Mouse (Mus musculus): Measurements from ENCODE around the gene Hist1h2ba. TPM values are rescaled to one million over a fixed set of nuclear protein-coding genes. Genes with fewer than 3 reads are reported as not detected.

Gene Hist1h2ba
- total RNA-seq (2017) = not detected in 2 replicates

DNA sequence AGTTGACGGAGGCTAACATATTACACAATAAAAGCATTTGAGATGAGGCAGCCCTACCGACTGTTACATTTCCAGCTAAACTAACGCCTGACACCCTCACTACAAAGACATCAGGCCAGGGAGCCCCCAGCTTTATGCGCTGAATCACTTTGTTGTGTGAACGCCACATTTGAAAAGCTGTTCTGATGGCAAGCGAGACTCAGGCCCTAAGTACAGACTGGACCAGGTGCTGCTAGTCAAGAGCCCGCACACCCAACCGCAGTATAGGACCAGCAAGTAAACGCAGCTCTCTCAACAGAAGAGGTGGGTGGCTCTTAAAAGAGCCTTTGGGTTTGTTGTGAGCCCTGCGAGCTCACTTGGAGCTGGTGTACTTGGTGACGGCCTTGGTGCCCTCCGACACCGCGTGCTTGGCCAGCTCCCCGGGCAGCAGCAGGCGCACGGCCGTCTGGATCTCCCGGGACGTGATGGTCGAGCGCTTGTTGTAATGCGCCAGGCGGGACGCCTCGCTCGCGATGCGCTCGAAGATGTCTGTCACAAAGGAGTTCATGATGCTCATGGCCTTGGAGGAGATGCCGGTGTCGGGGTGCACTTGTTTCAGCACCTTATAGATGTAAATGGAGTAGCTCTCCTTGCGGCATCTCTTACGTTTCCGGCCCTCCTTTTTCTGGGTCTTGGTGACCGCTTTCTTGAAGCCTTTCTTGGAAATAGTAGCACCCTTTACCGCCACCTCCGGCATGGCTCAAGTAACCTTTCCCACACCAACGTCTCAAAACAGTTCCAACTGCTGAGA lies at the start of gene Hist1h2ba:
Gene Hist1h2ba (minus strand): TSS at position 736 of the 790 bp plus-strand sequence.
- no peak for ATAC-seq (ENCODE audit: extremely low read depth, insufficient number of reproducible peaks, low FRiP score, poor library complexity, severe bottlenecking)

DNA sequence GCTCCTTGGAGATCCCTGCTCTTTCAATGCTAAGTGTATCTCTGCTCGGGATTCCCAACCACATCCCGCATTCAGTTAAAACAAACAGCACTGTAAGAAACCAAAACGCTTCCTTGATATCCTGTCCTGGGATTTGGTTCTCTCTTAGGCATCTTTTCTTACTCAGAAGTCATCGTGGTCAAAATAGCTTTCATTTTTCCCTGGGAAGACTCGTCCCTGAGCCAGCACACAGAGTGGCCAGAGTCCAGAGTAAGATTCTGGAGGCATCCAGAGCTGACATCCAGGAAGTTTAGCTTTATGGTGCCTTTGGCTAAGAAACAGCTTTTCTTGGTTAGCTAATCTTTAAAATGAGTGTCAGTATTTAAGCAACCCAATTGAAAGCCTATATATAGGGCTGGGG lies 38.3 kb upstream of the Hist1h2ba start:
- no peak for ATAC-seq (ENCODE audit: extremely low read depth, insufficient number of reproducible peaks, low FRiP score, poor library complexity, severe bottlenecking)

DNA sequence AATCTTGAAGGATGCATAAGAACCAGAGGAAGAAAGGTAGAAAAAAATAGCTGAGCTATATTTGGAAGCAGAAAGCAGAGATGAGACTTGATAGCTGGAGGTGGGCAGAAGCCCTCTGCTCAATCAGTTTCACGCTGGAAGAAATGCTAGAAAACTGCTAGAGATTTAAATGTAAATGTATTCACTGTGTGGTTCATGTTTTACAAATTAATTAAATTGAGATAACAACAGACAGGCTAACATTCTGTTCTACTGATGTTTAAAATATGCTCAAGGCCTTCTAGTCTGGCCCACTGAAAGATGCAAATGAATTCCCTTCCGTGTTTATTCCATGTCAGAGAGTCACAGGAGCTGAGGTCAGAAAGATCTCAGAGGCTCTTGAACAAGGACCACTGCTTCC lies 37.9 kb upstream of the Hist1h2ba start:
- no peak for ATAC-seq (ENCODE audit: extremely low read depth, insufficient number of reproducible peaks, low FRiP score, poor library complexity, severe bottlenecking)

DNA sequence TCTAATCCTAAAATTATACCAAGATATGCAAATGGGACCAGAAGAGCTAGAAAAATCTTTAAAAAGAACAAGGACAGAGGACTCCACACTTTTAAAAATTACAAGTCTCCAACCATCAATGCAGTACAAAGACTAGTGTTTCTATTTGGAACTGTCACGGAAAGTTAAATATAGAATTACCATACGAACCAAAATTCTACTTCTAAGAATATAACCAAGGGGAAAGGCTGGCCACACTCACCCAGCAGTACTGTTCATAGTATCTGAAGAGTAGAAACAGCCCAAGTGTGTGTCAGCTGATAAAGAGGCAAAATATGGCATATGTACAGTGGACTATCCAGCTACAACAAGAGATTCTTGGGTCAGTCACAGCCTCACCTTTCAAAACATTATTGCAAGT lies 31.0 kb upstream of the Hist1h2ba start:
- ATAC-seq (ENCODE audit: extremely low read depth, insufficient number of reproducible peaks, low FRiP score, poor library complexity, severe bottlenecking) = no peak

DNA sequence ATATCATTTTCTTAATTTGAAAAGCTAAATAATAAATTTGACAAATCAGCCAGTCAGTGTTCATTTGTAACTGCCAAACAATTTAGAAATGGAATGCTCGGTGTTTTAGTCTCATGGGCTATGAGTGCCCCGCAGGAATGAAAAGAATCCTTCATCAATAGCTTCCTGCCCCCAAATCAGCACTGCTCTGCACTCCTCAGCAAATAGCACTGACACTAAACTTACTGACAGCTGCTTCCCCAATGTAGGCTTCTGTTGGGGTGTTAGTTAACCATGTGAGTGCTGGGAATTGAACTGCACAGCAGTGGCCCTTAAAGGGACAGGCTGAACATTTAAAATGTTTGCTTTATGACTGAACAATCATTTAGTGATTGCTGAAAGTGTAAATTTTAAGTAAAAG lies 25.8 kb upstream of the Hist1h2ba start:
- ATAC-seq (ENCODE audit: extremely low read depth, insufficient number of reproducible peaks, low FRiP score, poor library complexity, severe bottlenecking) = no peak

DNA sequence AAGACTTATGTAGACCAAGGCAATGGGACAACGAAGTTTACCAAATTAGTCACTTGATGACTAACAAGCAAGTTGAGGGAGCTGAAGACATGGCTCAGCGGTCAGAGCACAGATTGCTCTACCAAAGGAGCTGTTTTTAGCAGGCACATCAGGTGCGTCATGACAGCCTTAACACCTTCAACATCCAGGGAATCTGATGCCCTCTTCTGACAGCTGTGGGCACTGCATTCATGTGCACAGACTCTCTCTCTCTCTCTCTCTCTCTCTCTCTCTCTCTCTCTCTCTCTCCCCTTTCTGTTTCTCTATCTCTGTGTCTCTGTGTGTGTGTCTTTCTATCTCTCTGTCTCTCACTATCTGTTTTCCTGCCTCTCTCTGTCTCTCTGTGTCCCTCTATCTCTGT lies 17.0 kb upstream of the Hist1h2ba start:
- peak; percentile 87 for ATAC-seq (ENCODE audit: extremely low read depth, insufficient number of reproducible peaks, low FRiP score, poor library complexity, severe bottlenecking)

DNA sequence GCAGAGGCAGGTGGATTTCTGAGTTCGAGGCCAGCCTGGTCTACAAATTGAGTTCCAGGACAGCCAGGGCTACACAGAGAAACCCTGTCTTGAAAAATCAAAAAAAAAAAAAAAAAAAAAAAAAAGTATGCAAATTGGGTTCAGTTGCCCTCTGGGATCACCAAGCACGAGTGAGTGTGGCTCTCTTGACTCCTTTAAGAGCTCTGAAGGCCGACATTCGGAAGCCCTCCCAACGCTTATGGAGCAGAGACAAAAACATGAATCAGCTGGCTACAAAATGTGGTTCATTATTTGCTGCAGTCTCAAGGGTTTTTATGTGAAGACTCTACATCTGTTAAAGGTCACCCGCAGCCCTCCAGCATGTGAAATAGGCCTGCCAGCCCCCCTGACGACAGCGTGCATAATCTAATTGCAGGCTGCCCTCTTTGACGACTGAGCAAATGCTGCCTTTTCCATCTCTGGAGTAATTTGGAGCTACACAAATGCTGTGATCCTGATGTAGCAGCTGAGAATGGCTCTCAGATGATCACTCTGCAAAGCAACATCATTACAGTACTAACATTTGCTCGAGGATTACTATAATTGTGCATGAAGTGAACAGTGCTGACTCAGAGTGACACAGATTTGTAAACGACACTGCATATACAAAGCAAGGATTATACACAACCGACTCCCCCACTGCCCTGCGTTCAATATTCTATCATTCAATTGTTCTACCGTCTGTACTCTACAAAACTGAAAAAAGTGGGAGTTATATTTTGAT lies 15.7 kb upstream of the Hist1h2ba start:
- no peak for ATAC-seq (ENCODE audit: extremely low read depth, insufficient number of reproducible peaks, low FRiP score, poor library complexity, severe bottlenecking)

DNA sequence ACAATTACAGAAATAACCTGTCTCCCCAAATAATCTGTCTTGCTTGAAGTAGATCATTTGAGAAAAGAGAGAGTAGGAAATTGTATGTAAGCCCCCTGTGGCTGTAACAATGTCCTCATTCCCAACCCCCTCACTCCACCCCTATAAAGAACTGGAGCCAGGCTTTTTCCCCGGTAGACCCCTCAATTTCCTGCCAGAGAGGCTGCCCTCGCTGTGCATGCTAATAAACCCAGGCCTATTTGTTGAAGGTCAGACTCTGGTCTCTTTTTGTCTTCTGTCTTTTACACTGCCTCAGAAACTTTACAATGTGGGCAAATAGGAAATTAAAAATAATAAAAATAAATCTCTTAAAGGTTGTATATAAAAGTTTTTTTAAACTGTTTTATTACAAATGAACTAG lies 12.3 kb upstream of the Hist1h2ba start:
- ATAC-seq (ENCODE audit: extremely low read depth, insufficient number of reproducible peaks, low FRiP score, poor library complexity, severe bottlenecking) = no peak

DNA sequence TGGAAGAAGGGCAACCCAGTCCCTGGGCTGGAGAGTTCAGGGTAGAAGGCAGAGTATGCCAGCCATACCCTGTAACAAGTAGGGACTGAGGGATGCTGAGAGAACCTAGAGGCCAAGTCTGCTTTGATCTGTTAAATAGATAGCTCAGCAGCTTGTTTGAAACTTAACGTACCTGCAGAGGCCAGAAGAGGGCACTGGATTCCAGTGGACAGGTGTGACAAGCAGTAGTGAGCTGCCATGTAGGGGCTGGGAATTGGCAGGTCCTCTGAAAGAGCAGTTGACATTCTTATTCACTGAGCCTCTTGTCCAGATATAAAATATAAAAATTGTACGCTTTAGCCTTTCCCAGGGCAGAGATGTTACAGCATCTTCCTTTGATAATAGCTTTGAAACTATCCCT lies 8.9 kb upstream of the Hist1h2ba start:
- ATAC-seq (ENCODE audit: extremely low read depth, insufficient number of reproducible peaks, low FRiP score, poor library complexity, severe bottlenecking) = no peak

DNA sequence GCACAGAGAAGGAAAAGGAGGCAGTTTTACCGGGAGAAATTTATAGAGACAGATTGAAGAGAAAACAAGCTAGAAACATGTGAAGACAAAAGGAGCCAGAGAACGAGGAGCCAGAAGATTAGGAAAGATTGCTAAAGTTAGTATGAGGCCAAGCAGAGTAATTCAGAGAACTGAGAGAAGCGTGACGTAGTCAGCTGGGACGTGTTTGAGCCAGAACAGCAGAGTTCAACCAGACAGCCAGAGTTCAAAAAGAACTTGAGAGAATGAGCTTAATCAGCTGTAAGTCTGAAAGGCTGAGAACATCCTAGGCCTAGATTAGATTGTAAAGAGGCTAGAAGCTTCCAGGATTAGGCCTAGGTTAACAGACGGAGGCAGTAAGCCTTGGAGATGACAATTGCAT lies 6.3 kb upstream of the Hist1h2ba start:
- no peak for ATAC-seq (ENCODE audit: extremely low read depth, insufficient number of reproducible peaks, low FRiP score, poor library complexity, severe bottlenecking)

DNA sequence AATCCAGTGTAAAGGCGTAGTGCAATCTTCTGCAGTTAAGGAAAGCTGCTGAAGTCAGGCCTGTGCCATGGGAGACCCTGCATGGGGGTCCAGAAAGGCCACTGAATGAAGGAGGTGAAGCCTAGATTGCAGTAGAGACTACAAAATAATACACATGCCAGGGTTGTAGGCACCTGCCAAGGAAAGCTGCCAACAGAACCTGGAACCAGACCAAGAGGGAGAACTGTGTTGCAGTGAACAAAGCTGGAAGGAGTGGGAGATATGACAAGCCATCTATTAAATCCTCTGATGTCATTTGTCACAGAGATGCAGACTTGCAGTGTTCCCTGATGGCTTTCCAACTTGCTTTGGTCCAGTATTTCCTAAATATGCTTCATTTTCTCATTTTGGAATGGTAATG lies 4.7 kb upstream of the Hist1h2ba start:
- ATAC-seq (ENCODE audit: extremely low read depth, insufficient number of reproducible peaks, low FRiP score, poor library complexity, severe bottlenecking) = no peak

DNA sequence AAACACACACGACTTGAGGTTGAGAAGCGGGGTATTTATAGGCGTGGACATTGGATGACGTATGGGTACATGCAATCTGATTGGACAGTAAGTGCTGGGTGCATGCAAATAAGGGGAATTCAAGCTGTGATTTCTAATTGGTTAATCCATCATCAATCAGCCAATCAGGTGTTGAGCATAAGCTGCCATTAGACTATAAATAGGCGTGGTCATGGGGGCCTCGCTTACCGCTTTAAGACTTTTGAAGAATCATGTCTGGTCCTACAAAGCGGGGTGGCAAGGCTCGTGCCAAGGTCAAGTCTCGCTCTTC lies 210 bp upstream of the Hist1h2ba start, which contains the start of gene Hist1h2aa:
Gene Hist1h2aa (plus strand): TSS at position 252 of the 310 bp plus-strand sequence.
- ATAC-seq (ENCODE audit: extremely low read depth, insufficient number of reproducible peaks, low FRiP score, poor library complexity, severe bottlenecking) = no peak

DNA sequence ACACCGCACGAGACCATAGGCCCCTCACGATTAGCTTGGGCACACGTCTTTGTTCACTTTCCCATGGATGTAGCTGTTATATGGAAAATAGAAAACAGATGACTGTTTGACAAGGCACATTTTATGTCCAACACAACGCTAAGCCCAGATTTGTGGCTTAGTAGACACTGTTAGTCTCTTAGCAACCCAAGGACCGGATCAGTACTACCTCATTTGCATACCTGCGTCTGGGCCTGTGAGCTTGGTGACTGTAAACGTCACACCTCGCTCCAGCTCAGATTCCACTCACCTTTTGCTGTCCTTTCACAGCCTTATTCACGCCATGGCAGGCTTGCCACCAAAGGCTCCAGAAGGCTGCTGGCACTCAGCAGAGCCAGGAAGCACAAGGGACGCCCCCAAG lies 3.1 kb downstream of the Hist1h2ba start:
- ATAC-seq (ENCODE audit: extremely low read depth, insufficient number of reproducible peaks, low FRiP score, poor library complexity, severe bottlenecking) = no peak

DNA sequence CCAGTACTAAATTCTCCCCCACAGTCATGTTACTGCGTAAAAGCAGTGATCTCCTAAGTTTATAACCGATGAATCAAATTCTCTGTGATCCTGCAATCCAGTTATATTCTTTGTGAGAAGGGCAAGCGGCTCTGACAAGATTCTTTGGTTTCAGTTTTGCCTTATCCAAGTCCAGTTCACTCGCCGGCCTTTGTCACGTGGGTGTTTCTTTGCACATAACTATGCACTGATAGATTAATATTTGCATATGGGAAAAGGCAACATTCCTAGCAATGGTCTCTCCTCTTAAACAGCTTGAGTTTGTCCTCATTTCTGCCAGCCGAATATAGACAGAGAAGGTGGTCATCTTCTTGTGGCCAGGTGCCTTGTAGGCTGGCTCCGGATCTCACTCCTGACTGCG lies 3.5 kb downstream of the Hist1h2ba start:
- no peak for ATAC-seq (ENCODE audit: extremely low read depth, insufficient number of reproducible peaks, low FRiP score, poor library complexity, severe bottlenecking)

DNA sequence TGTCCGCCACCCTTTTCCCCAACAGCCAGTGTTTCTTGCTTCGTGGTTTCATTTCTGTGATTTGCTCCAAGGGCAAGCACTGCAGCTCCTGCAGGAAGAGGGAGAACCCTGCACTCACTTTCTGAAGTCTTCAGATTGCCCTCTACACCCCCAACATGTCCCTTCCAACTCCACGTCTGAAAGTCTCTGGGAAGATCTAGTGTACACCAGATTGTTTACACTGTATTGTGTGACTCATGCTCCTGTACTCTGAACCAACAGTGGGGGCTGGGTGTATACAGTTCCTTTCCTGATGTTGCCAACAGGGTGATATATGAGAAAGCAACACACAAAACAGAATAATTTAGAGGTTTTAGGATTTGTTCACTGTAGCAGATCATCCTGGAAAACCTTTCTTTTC lies 5.3 kb downstream of the Hist1h2ba start:
- no peak for ATAC-seq (ENCODE audit: extremely low read depth, insufficient number of reproducible peaks, low FRiP score, poor library complexity, severe bottlenecking)

DNA sequence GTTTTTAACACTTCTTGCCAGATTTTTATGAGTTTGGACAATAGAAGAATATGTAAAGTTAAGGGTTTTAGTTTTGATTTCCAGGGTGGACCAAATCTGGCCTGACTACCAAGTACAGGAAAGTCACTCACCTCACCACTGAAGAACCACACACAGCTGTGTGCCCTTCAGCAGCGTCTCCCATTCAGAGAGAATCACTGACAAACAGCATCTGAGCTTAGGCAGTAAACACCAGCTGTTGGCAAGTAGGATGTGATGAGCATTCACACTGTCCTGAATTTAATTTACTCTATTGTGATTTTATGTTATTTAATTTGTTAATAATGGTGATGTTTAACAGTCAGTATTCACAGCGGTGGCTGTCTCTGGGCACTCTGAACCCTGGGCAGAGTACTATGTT lies 8.2 kb downstream of the Hist1h2ba start:
- no peak for ATAC-seq (ENCODE audit: extremely low read depth, insufficient number of reproducible peaks, low FRiP score, poor library complexity, severe bottlenecking)

DNA sequence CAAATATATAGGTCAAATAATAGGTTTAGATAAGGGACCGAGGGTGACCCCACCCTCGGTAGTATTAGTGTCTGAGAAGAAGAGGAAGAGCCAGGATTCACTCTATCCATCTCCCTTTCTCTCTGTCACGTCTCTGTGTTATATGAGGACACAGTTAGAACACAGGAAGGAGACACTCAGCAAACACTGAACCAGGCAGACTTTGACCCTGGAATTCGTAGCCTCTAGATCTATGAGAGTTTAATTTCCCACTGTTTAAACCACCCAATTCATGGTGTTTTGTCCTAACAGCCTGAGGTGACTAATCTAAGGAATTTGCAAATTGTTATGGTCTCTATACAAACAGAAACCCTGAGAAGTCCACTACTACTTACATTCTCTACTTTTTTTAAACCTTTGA lies 16.3 kb downstream of the Hist1h2ba start:
- no peak for ATAC-seq (ENCODE audit: extremely low read depth, insufficient number of reproducible peaks, low FRiP score, poor library complexity, severe bottlenecking)

DNA sequence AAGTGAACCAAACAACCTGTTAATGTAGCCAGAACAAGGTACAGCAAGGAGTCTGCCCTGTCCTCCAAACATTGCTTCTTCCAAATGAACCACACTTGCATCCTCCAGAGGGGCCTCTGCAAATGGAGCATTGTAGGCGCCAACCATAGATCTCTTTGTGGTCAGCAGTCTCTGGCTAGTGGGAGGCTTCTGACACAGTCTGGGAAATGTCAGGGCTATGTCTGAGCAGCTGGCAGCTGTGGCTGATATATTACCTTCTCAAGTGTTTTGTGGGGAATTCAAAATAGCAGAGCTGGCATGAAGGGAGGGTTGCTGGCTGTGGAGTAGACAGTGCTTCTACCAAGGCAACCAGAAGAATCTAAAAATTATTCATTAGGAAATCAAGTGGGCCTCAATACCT lies 17.8 kb downstream of the Hist1h2ba start:
- ATAC-seq (ENCODE audit: extremely low read depth, insufficient number of reproducible peaks, low FRiP score, poor library complexity, severe bottlenecking) = no peak

DNA sequence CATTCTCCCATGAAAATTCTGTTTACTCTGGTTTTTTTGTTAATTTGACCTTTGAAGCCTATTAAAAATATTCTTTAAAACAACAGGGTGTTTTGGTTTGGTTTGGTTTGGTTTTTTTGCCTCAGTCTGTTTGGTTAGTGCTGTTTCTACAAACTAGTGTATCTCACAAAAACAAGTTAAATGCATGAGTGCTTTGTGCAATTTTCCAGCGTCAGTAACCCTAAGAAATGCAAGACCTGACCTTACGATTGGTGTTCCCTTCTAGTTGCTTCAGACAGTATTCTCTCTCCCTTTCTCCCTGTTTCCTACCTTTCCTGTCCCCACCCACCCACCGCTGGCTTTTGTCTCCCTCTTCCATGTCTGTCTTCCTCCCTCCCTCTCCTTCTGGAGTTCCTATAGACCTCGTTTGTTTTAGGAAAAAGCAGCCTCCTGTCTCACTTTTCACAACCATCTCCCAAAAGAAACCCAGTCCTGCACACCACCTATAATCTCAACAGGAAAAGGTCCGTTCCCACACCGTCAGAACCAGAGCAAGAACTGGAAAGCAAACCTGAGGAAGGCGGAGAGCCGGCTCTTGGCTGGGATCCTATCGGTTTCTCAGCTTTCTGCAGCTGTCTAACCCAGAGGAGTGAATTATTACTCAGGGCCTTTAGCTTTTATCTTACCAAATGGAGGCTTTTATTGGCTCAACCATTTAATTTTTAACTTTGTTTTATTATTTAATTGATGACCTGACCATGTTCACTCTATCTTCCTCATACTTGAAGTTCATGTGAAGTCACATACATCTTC lies 19.4 kb downstream of the Hist1h2ba start, which contains the start of gene Slc17a4:
Gene Slc17a4 (minus strand): TSS at position 634 of the 792 bp plus-strand sequence.
- ATAC-seq (ENCODE audit: extremely low read depth, insufficient number of reproducible peaks, low FRiP score, poor library complexity, severe bottlenecking) = no peak
